Mouse (Mus musculus) heart, adult 2 months (tissue): Measurements from ENCODE around the gene Zbtb22.

ENCODE experiments used
- EP300 ChIP-seq: fragments of 200-500 bp; IDR thresholded peaks from 2 replicates; pipeline ENCODE4 v1.6.1; 2011; ENCODE audit warnings: low read depth, low read length, control low read depth; ENCODE audit not compliant: insufficient read depth
- POLR2A ChIP-seq: fragments of 200-500 bp; IDR thresholded peaks from 2 replicates; pipeline ENCODE4 v1.6.1; 2011; ENCODE audit warnings: mild to moderate bottlenecking, low read depth, low read length, control low read depth; ENCODE audit not compliant: insufficient read depth

- TF ChIP-seq EP300 (no peak), POLR2A (no peak)
Observed at GRCm38 (mm10) chr17:33936993-33937392, 21.3 kb downstream of the Zbtb22 start.
